In the genomic region with DNA sequence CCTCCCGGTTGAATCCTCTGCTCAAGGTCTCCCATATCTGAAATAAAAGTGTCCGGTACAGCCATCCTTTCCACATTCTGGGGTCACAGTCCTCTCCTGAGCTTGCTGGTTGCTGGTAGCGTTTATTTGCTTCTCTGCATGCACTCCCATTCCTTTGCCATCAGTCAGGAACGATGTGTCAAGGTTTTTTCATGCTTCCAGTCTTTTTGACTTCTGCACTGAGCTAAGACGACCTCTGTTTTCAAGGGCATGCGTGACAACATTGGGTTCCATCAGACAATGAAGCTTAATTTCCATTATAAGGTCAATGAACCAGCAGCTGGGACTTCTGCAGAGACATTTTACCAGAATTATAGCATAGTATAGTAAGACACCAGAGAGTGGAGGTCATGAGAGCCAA, we compare ENCODE assay signal across 17 mouse cellular contexts.
DNase-seq lines count a peak whose midpoint lies in the region; ATAC-seq and TF ChIP-seq lines count a peak whose summit lies in the region.
"Had no signal": no experiment of that assay in that cellular context is flagged by ENCODE, and none has a peak within 500 bp of the region (broad histone marks: within the 10 kb centered on the region; RNA-seq: fewer than 3 reads in every experiment).

No protein-coding gene starts in this region.

- no peak overlapping the region for H3K27ac ChIP-seq in liver, postnatal 0 days (ENCODE audit: low read depth)
- H3K27ac ChIP-seq: embryonic facial prominence, embryonic 10.5 days; embryonic facial prominence, embryonic 12.5 days; forebrain, embryonic 13.5 days; forebrain, embryonic 15.5 days had no signal

- H3K36me3 ChIP-seq in liver, postnatal 0 days (replicated peaks; ENCODE audit: insufficient read depth, low read length): no peaks in the 10 kb centered on the region
- H3K36me3 ChIP-seq: embryonic facial prominence, embryonic 10.5 days; embryonic facial prominence, embryonic 12.5 days; forebrain, embryonic 15.5 days had no signal

- WGBS in liver, postnatal 0 days (ENCODE audit: insufficient replicate concordance): 72% methylated on average over 6 of the region's 6 CpGs

- H3K9me3 ChIP-seq in liver, postnatal 0 days (ENCODE audit: low read length): no peaks in the 10 kb centered on the region
- H3K9me3 ChIP-seq: embryonic facial prominence, embryonic 10.5 days; embryonic facial prominence, embryonic 12.5 days; forebrain, embryonic 13.5 days; forebrain, embryonic 15.5 days had no signal

- DNase-seq in adrenal gland, adult 2 months: peak; percentile 62
- no peak for DNase-seq in adrenal gland, postnatal 25 days
- peak; percentile 82 for DNase-seq in heart, adult 11 months
- DNase-seq in heart, adult 8-10 months (ENCODE audit: low spot score): no peak
- peak; percentile 18 for DNase-seq in adrenal gland, postnatal 14 days
- DNase-seq in spleen, adult 18-20 months: no peak
- no peak for DNase-seq in liver, postnatal 0 days
- DNase-seq: cerebellum, adult 11-12 months; cerebellum, adult 2 months; cerebellum, adult 9-10 months; cerebellum, postnatal 10 days; cerebellum, postnatal 25 days; forebrain, postnatal 0 days had no signal

- no peaks in the 10 kb centered on the region for H3K27me3 ChIP-seq in liver, postnatal 0 days (ENCODE audit: insufficient read depth, low read length)
- H3K27me3 ChIP-seq: embryonic facial prominence, embryonic 12.5 days; forebrain, embryonic 13.5 days; forebrain, embryonic 15.5 days had no signal

- no peak overlapping the region for H3K4me3 ChIP-seq in liver, postnatal 0 days (ENCODE audit: low read depth, low read length)
- H3K4me3 ChIP-seq: embryonic facial prominence, embryonic 10.5 days; embryonic facial prominence, embryonic 12.5 days; forebrain, embryonic 13.5 days; forebrain, embryonic 15.5 days had no signal

- no peak for ATAC-seq in liver, postnatal 0 days
- ATAC-seq: forebrain, embryonic 13.5 days; forebrain, embryonic 15.5 days; forebrain, postnatal 0 days had no signal

- no peak for TF ChIP-seq CTCF in liver, postnatal 0 days (IDR thresholded peaks at IDR 0.05; ENCODE audit: low read depth)

- H3K9ac ChIP-seq in liver, postnatal 0 days (replicated peaks): no peak overlapping the region
- H3K9ac ChIP-seq: embryonic facial prominence, embryonic 12.5 days; forebrain, embryonic 13.5 days; forebrain, embryonic 15.5 days; forebrain, postnatal 0 days had no signal

- no peaks in the 10 kb centered on the region for H3K4me1 ChIP-seq in liver, postnatal 0 days (ENCODE audit: insufficient read depth)
- H3K4me1 ChIP-seq: embryonic facial prominence, embryonic 10.5 days; embryonic facial prominence, embryonic 12.5 days had no signal

- H3K4me2 ChIP-seq in liver, postnatal 0 days (ENCODE audit: low read depth, low read length): no peak overlapping the region
- H3K4me2 ChIP-seq: embryonic facial prominence, embryonic 12.5 days; forebrain, embryonic 13.5 days; forebrain, embryonic 15.5 days had no signal

- TF ChIP-seq EP300 in liver, postnatal 0 days (IDR thresholded peaks at IDR 0.05; ENCODE audit: low read depth): no peak

Comparison
In these comparisons a context has a peak if more than half of its experiments do, and no peak if none do; other contexts are left out.
1. DNase-seq: peak in adrenal gland, adult 2 months (single experiment), heart, adult 11 months (single experiment) and adrenal gland, postnatal 14 days (single experiment); none in adrenal gland, postnatal 25 days (single experiment), heart, adult 8-10 months (single experiment), spleen, adult 18-20 months (0 of 2) and liver, postnatal 0 days (single experiment).